ENCODE assay signal across 29 mouse cellular contexts in the genomic region with DNA sequence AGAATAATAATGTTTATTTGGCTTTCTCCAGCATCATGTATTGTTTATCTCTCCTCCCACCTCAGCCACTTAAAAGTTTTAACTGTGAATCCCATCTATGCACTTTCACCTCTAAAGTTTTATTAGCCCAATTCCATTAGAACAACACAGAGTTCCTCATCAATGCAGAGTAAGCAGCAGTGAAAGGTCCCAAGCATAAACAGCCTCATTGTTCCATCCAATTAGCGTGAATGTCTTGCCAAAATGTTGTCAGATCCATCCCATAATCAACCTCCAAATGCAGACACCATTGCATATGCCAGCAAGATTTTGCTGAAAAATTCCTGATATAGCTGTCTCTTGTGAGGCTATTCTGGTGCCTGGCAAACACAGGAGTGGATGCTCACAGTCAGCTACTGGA.
"Had no signal": no experiment of that assay in that cellular context is flagged by ENCODE, and none has a peak within 500 bp of the region (broad histone marks: within the 10 kb centered on the region; RNA-seq: fewer than 3 reads in every experiment).

No protein-coding gene starts in this region.

- H3K27me3 ChIP-seq: heart, embryonic 13.5 days; heart, embryonic 15.5 days; hindbrain, embryonic 12.5 days; intestine, embryonic 15.5 days; kidney, embryonic 15.5 days; limb, embryonic 13.5 days; limb, embryonic 15.5 days; liver, embryonic 12.5 days had no signal

- H3K4me2 ChIP-seq: heart, embryonic 11.5 days; heart, embryonic 13.5 days; heart, embryonic 15.5 days; hindbrain, embryonic 12.5 days; hindbrain, embryonic 14.5 days; intestine, embryonic 15.5 days; kidney, embryonic 15.5 days; limb, embryonic 13.5 days; limb, embryonic 15.5 days; liver, embryonic 12.5 days had no signal

- H3K36me3 ChIP-seq: heart, embryonic 13.5 days; heart, embryonic 15.5 days; hindbrain, embryonic 10.5 days; hindbrain, embryonic 12.5 days; intestine, embryonic 15.5 days; kidney, embryonic 15.5 days; limb, embryonic 13.5 days; limb, embryonic 15.5 days; liver, embryonic 12.5 days had no signal

- ATAC-seq: hindbrain, embryonic 16.5 days; inflammation-experienced regulatory T-cells, adult 6 months; intestine, embryonic 15.5 days; intestine, postnatal 0 days; liver, embryonic 12.5 days had no signal

- DNase-seq: gastrocnemius, adult 2 months; gastrocnemius, postnatal 10 days; gastrocnemius, postnatal 25 days; heart, adult 2 months; heart, postnatal 14 days; heart, postnatal 4 days; kidney, adult 18-20 months; kidney, adult 9 months; kidney, postnatal 14 days; kidney, postnatal 36 days; layer of hippocampus, adult 9-11 months; layer of hippocampus, postnatal 36 days; left cerebral cortex, postnatal 4 days had no signal

- H3K9me3 ChIP-seq: heart, embryonic 13.5 days; heart, embryonic 15.5 days; hindbrain, embryonic 10.5 days; hindbrain, embryonic 12.5 days; intestine, embryonic 15.5 days; kidney, embryonic 15.5 days; limb, embryonic 13.5 days; limb, embryonic 15.5 days; liver, embryonic 12.5 days had no signal

- H3K4me3 ChIP-seq: gastrocnemius, adult 2 months; heart, adult 2 months; heart, embryonic 13.5 days; heart, embryonic 15.5 days; hindbrain, embryonic 10.5 days; hindbrain, embryonic 12.5 days; intestine, embryonic 15.5 days; kidney, embryonic 15.5 days; limb, embryonic 13.5 days; limb, embryonic 15.5 days; liver, embryonic 12.5 days had no signal

- H3K4me1 ChIP-seq: heart, embryonic 13.5 days; heart, embryonic 15.5 days; intestine, embryonic 15.5 days; kidney, embryonic 15.5 days; limb, embryonic 15.5 days; liver, embryonic 12.5 days had no signal

- H3K9ac ChIP-seq: heart, embryonic 13.5 days; heart, embryonic 15.5 days; hindbrain, embryonic 12.5 days; hindbrain, embryonic 14.5 days; intestine, embryonic 15.5 days; kidney, embryonic 15.5 days; limb, embryonic 13.5 days; limb, embryonic 15.5 days; liver, embryonic 12.5 days; liver, embryonic 14.5 days had no signal

- H3K27ac ChIP-seq: gastrocnemius, adult 2 months; heart, adult 2 months; heart, embryonic 13.5 days; heart, embryonic 15.5 days; hindbrain, embryonic 10.5 days; hindbrain, embryonic 12.5 days; hindbrain, embryonic 14.5 days; intestine, embryonic 15.5 days; kidney, embryonic 15.5 days; kidney, postnatal 0 days; limb, embryonic 13.5 days; limb, embryonic 15.5 days; liver, embryonic 12.5 days; liver, embryonic 14.5 days had no signal
